Comparison of ENCODE assay signal across 15 mouse cellular contexts in the genomic region with DNA sequence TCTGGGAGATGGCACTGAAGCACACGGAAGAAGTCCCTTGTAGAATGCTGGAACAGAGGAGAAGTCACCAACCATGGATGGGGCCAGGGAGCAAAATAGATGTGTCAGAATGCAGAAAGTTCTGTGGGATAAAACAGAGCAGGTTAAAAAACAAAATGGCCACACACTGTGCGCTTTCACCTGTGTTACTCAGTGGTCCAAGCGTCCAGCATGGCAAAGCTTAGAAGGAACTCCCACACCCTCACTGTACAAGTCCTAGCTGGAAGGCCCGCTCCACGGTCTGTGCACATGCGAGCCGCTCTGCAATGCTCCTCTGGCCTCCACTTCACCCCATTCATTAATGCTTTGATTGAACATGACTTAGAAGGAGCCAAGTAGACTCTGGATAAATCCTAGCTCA.
"Had no signal": no experiment of that assay in that cellular context is flagged by ENCODE, and none has a peak within 500 bp of the region (broad histone marks: within the 10 kb centered on the region; RNA-seq: fewer than 3 reads in every experiment).

No protein-coding gene starts in this region.

- DNase-seq: kidney, adult 18-20 months; kidney, adult 9 months; kidney, postnatal 36 days; liver, embryonic 13.5 days; lung, adult 2 months; lung, postnatal 14 days; midbrain, embryonic 14.5 days; retina, postnatal 1 day; right cerebral cortex, postnatal 25 days; thymus, adult 2 months; thymus, postnatal 14 days had no signal

- H3K9me3 ChIP-seq: liver, embryonic 13.5 days; stomach, embryonic 15.5 days had no signal

- ATAC-seq: intestine, embryonic 16.5 days had no signal

- H3K27ac ChIP-seq: kidney, postnatal 0 days; liver, embryonic 13.5 days; stomach, embryonic 15.5 days had no signal

- H3K27me3 ChIP-seq: liver, embryonic 13.5 days; stomach, embryonic 15.5 days had no signal

- H3K4me2 ChIP-seq: liver, embryonic 13.5 days; midbrain, embryonic 11.5 days; stomach, embryonic 15.5 days had no signal

- H3K36me3 ChIP-seq: liver, embryonic 13.5 days; stomach, embryonic 15.5 days had no signal

- H3K9ac ChIP-seq: liver, embryonic 13.5 days; stomach, embryonic 15.5 days had no signal

- H3K4me1 ChIP-seq: liver, embryonic 13.5 days; stomach, embryonic 15.5 days had no signal

- H3K4me3 ChIP-seq: liver, embryonic 13.5 days; stomach, embryonic 15.5 days had no signal
